Mouse (Mus musculus): ENCODE results near the gene Actb. TPM values are rescaled to one million over a fixed set of nuclear protein-coding genes. Genes with fewer than 3 reads are reported as not detected.

The Actb gene
- total and polyA plus RNA-seq, 3 experiments: 1,403 to 4,417 (median 3,042) TPM

GRCm38 (mm10) chr5:142949580-142949979, 43.0 kb upstream of the Actb start:
- H3K27me3 ChIP-seq (ENCODE audit: control insufficient read depth in 1 of 2, insufficient read depth in 2 of 2, low read length in 2 of 2): 0 out of 4 replicates have a peak, but pooled peaks cover 0 to 2% of the 10 kb centered on the region in 2 experiments
- H3K79me2 ChIP-seq (ENCODE audit: control insufficient read depth, insufficient read depth, low read length, poor library complexity): no peaks in the 10 kb centered on the region
- no peaks in the 10 kb centered on the region for H3K36me3 ChIP-seq (ENCODE audit: control insufficient read depth in 1 of 2, insufficient read depth in 2 of 2, low read length in 2 of 2)
- no peaks in the 10 kb centered on the region for H3K4me1 ChIP-seq (ENCODE audit: control insufficient read depth in 1 of 2, insufficient read depth in 2 of 2, low read length in 2 of 2)
- DNase-seq (ENCODE audit: low read depth, low spot score): no peak
- H3K9ac ChIP-seq (ENCODE audit: control insufficient read depth, low read depth, low read length, poor library complexity, severe bottlenecking): no peak overlapping the region
- H3K9me3 ChIP-seq (replicated peaks; ENCODE audit: insufficient read depth, low read length): no peaks in the 10 kb centered on the region
- H3K4me3 ChIP-seq (ENCODE audit: control insufficient read depth in 1 of 2, insufficient read depth in 1 of 2, low read depth in 2 of 2, low read length in 2 of 2): no peak overlapping the region
- TF ChIP-seq EP300 (IDR thresholded peaks at IDR 0.05; ENCODE audit: low read depth in 1 of 2, low read length in 2 of 2): no peak
- TF ChIP-seq CHD2 (IDR thresholded peaks at IDR 0.05; ENCODE audit: low read length): no peak
- no peak for TF ChIP-seq TBP (IDR thresholded peaks at IDR 0.05; ENCODE audit: low read depth, low read length)
- TF ChIP-seq ZKSCAN1 (IDR thresholded peaks at IDR 0.05; ENCODE audit: low read depth, low read length): no peak
- no peak for TF ChIP-seq JUND (IDR thresholded peaks at IDR 0.05; ENCODE audit: low read depth, low read length)
- no peak for TF ChIP-seq USF1 (IDR thresholded peaks at IDR 0.05; ENCODE audit: low read depth, low read length)
- TF ChIP-seq GABPA (IDR thresholded peaks at IDR 0.05; ENCODE audit: low read depth, low read length): no peak
- no peak for TF ChIP-seq SMC3 (IDR thresholded peaks at IDR 0.05; ENCODE audit: low read depth, low read length)
- no peak for TF ChIP-seq RCOR1 (IDR thresholded peaks at IDR 0.05; ENCODE audit: low read depth, low read length)
- no peak for TF ChIP-seq MAFK (IDR thresholded peaks at IDR 0.05; ENCODE audit: borderline replicate concordance, low read depth, low read length)
- TF ChIP-seq ELF1 (IDR thresholded peaks at IDR 0.05; ENCODE audit: low read depth, low read length): no peak
- no peak for TF ChIP-seq RAD21 (IDR thresholded peaks at IDR 0.05; ENCODE audit: low read depth, low read length)
- no peak for TF ChIP-seq BHLHE40 (IDR thresholded peaks at IDR 0.05; ENCODE audit: borderline replicate concordance, low read depth, low read length)
- TF ChIP-seq MYC (IDR thresholded peaks at IDR 0.05; ENCODE audit: low read depth, low read length): no peak
- TF ChIP-seq POLR2A (IDR thresholded peaks at IDR 0.05; ENCODE audit: control insufficient read depth in 1 of 2, insufficient read depth in 1 of 2, low read depth in 1 of 2, low read length in 2 of 2, poor library complexity in 1 of 2): no peak
- TF ChIP-seq NELFE (IDR thresholded peaks at IDR 0.05; ENCODE audit: low read depth, low read length): no peak
- no peak for TF ChIP-seq GATA1 (IDR thresholded peaks at IDR 0.05; ENCODE audit: low read depth, low read length)
- TF ChIP-seq ZNF384 (IDR thresholded peaks at IDR 0.05; ENCODE audit: low read depth, low read length): no peak
- no peak for TF ChIP-seq ZC3H11A (IDR thresholded peaks at IDR 0.05; ENCODE audit: low read depth, low read length)
- no peak overlapping the region for H3K27ac ChIP-seq (ENCODE audit: control insufficient read depth, low read depth, low read length)

- H3K27me3 ChIP-seq (ENCODE audit: control insufficient read depth in 1 of 2, insufficient read depth in 2 of 2, low read length in 2 of 2): 0 out of 4 replicates have a peak, but pooled peaks cover 0 to 2% of the 10 kb centered on the region in 2 experiments
- no peak overlapping the region for H3K4me3 ChIP-seq (ENCODE audit: control insufficient read depth in 1 of 2, insufficient read depth in 1 of 2, low read depth in 2 of 2, low read length in 2 of 2)
- H3K79me2 ChIP-seq (ENCODE audit: control insufficient read depth, insufficient read depth, low read length, poor library complexity): no peaks in the 10 kb centered on the region
- no peaks in the 10 kb centered on the region for H3K4me1 ChIP-seq (ENCODE audit: control insufficient read depth in 1 of 2, insufficient read depth in 2 of 2, low read length in 2 of 2)
- no peak overlapping the region for H3K9ac ChIP-seq (ENCODE audit: control insufficient read depth, low read depth, low read length, poor library complexity, severe bottlenecking)
- no peak for DNase-seq (ENCODE audit: low read depth, low spot score)
- TF ChIP-seq CTCF (IDR thresholded peaks at IDR 0.05 in 2 of 3, conservative IDR thresholded peaks at IDR 0.05 in 1 of 3; ENCODE audit: control insufficient read depth in 1 of 3, insufficient read depth in 1 of 3, low read depth in 2 of 3, low read length in 3 of 3, poor library complexity in 1 of 3, severe bottlenecking in 1 of 3) (no peak), ZKSCAN1 (IDR thresholded peaks at IDR 0.05; ENCODE audit: low read depth, low read length) (no peak), ELF1 (IDR thresholded peaks at IDR 0.05; ENCODE audit: low read depth, low read length) (no peak), RCOR1 (IDR thresholded peaks at IDR 0.05; ENCODE audit: low read depth, low read length) (no peak), SIN3A (IDR thresholded peaks at IDR 0.05; ENCODE audit: low read length) (no peak), SMC3 (IDR thresholded peaks at IDR 0.05; ENCODE audit: low read depth, low read length) (no peak), NELFE (IDR thresholded peaks at IDR 0.05; ENCODE audit: low read depth, low read length) (no peak), ZNF384 (IDR thresholded peaks at IDR 0.05; ENCODE audit: low read depth, low read length) (no peak), BHLHE40 (IDR thresholded peaks at IDR 0.05; ENCODE audit: borderline replicate concordance, low read depth, low read length) (no peak), TAL1 (IDR thresholded peaks at IDR 0.05; ENCODE audit: low read length) (no peak), MAX (IDR thresholded peaks at IDR 0.05; ENCODE audit: low read length) (no peak), MEF2A (IDR thresholded peaks at IDR 0.05; ENCODE audit: extremely low read depth, insufficient replicate concordance, low read depth, low read length, poor library complexity, severe bottlenecking) (no peak), GABPA (IDR thresholded peaks at IDR 0.05; ENCODE audit: low read depth, low read length) (no peak), CHD1 (IDR thresholded peaks at IDR 0.05; ENCODE audit: low read depth, low read length) (no peak), USF2 (IDR thresholded peaks at IDR 0.05; ENCODE audit: borderline replicate concordance in 1 of 2, insufficient read depth in 1 of 2, low read depth in 1 of 2, low read length in 2 of 2) (no peak), MYB (IDR thresholded peaks at IDR 0.05; ENCODE audit: low read depth, low read length) (no peak), EP300 (IDR thresholded peaks at IDR 0.05; ENCODE audit: low read depth in 1 of 2, low read length in 2 of 2) (no peak), KAT2A (conservative IDR thresholded peaks at IDR 0.05; ENCODE audit: low read depth, low read length) (no peak)
- H3K27ac ChIP-seq (ENCODE audit: control insufficient read depth, low read depth, low read length): no peak overlapping the region
- no peaks in the 10 kb centered on the region for H3K36me3 ChIP-seq (ENCODE audit: control insufficient read depth in 1 of 2, insufficient read depth in 2 of 2, low read length in 2 of 2)
- H3K9me3 ChIP-seq (replicated peaks; ENCODE audit: insufficient read depth, low read length): no peaks in the 10 kb centered on the region
These were observed 40.9 kb upstream of the Actb start for GRCm38 (mm10) chr5:142947460-142947859.

Measured in MEL (cell line).